Mouse (Mus musculus): Measurements from ENCODE around the gene Gpm6a. TPM values are rescaled to one million over a fixed set of nuclear protein-coding genes. Genes with fewer than 3 reads are reported as not detected.

Gene Gpm6a
- polyA plus RNA-seq (2016; fragmentation: Nextera tagmentation; extraction: Ambion mirVana), result 6.3 and 11.3 TPM in 2 replicates

GRCm38 (mm10) chr8:54954741-54955455 lies at the start of gene Gpm6a:
Gene Gpm6a (plus strand): TSS chr8:54954843.
- 36% methylated on average over 13 of the region's 13 CpGs for WGBS
- H3K4me3 ChIP-seq, result peak within 1 kb of the TSS; percentile 27; the same call in 1 of the 2 replicates
- DNase-seq (ENCODE audit: low spot score), result no peak
- H3K27ac ChIP-seq, result no peak within 1 kb of the TSS
- no peaks in the 10 kb centered on the region for H3K4me1 ChIP-seq
- H3K9me3 ChIP-seq, result no peaks in the 10 kb centered on the region
- no peaks in the 10 kb centered on the region for H3K27me3 ChIP-seq (ENCODE audit: insufficient read depth, poor library complexity, severe bottlenecking)
- no peaks in the 10 kb centered on the region for H3K36me3 ChIP-seq

DNA sequence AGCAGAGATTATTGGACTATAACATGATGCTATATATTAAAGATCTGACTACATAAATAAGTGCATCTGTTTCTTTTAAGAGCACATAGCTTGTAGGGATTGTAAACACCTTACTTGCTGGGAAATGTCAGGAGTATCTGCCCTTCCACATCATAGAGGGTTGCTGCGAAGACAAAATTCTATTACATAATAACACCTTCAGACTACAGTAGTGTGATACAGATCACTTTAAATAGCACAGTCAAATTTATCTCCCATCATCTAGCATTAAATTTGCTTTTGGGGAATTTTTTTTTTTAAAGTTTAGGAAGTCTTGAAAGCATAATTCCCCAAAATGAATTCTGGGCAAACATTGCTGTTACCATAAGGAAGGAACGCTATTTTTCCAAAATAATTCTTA lies 41.8 kb upstream of the Gpm6a start:
- Histone ChIP-seq H3K27ac (no peak overlapping the region), H3K4me3 (no peak overlapping the region), H3K27me3 (ENCODE audit: insufficient read depth, poor library complexity, severe bottlenecking) (no peaks in the 10 kb centered on the region), H3K9me3 (no peaks in the 10 kb centered on the region), H3K4me1 (peaks cover 3% of the 10 kb centered on the region; the same call in 1 of the 2 replicates), H3K36me3 (no peaks in the 10 kb centered on the region)
- 85% methylated on average over 2 of the region's 2 CpGs for WGBS
- DNase-seq (ENCODE audit: low spot score), result no peak

DNA sequence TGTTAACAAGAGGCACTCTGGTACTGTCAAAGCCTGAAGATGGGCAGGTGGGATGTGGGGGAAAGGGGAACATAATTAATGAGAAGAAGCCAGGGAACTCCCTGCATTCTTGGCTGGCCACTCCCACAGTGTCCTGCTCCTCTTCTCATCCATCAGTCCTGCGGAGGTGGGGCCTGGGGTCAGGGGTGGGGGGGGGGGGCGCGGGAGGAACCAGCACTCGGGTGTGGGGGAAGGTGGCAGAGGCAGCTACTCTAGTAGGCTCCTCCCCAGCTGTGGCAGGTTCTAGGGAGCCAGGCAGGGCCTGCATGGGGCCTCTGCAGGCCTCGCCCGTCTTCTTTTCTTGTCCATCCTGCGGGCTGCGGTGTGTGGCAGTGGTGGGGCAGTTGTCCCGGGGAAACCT lies 36.9 kb upstream of the Gpm6a start:
- H3K4me3 ChIP-seq, result no peak overlapping the region
- no peak for DNase-seq (ENCODE audit: low spot score)
- 83% methylated on average over 5 of the region's 9 CpGs for WGBS
- H3K27ac ChIP-seq, result 0 out of 2 replicates have a peak overlapping the region, but pooled peaks have one; percentile 33
- peaks cover 4% of the 10 kb centered on the region; the same call in 1 of the 2 replicates for H3K4me1 ChIP-seq
- H3K9me3 ChIP-seq, result no peaks in the 10 kb centered on the region
- H3K27me3 ChIP-seq (ENCODE audit: insufficient read depth, poor library complexity, severe bottlenecking), result no peaks in the 10 kb centered on the region
- no peaks in the 10 kb centered on the region for H3K36me3 ChIP-seq

DNA sequence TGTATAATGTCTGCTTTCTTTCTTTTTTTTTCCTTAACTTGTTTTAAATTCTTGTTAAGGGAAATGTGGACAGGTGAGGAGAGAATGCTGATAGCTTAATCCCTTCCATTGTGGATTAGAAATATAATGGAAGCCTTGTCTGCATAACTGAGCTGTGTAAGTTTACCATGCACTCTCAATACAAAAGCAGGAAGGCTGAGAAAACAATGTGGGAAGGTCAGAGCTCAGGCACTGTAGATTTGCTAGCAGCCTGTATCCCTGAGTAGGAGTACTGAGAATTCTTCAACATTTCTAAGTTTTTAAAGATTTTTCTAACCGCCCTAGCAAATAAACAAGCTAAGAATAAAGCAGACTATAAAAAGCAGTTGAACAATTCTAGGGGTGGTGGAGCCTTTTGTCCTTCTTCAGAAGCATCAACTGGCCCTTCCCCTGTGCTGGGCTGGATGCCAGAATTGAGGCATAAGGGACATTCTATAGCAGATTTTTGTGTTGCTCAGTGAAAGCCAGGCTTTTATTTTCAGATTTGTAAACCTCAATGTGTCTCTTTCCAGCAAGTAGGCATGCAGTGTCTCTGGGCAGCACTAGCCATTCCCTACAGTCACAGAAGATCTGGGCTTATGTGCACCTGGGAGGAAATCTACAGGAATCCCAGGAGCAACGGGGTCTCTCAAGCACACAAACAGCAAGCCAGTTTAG lies 32.3 kb upstream of the Gpm6a start:
- H3K36me3 ChIP-seq, result no peaks in the 10 kb centered on the region
- 64% methylated on average over 2 of the region's 2 CpGs for WGBS
- peaks cover 4% of the 10 kb centered on the region; the same call in 1 of the 2 replicates for H3K4me1 ChIP-seq
- no peak for DNase-seq (ENCODE audit: low spot score)
- H3K4me3 ChIP-seq, result no peak overlapping the region
- no peak overlapping the region for H3K27ac ChIP-seq
- no peaks in the 10 kb centered on the region for H3K27me3 ChIP-seq (ENCODE audit: insufficient read depth, poor library complexity, severe bottlenecking)
- H3K9me3 ChIP-seq, result no peaks in the 10 kb centered on the region

- WGBS, result 80% methylated on average over 3 of the region's 3 CpGs
- DNase-seq (ENCODE audit: low spot score), result no peak
Measured at GRCm38 (mm10) chr8:54924936-54925335, 29.7 kb upstream of the Gpm6a start.

GRCm38 (mm10) chr8:54932306-54932705 lies 22.3 kb upstream of the Gpm6a start:
- no peaks in the 10 kb centered on the region for H3K4me1 ChIP-seq
- H3K9me3 ChIP-seq, result no peaks in the 10 kb centered on the region
- H3K36me3 ChIP-seq, result no peaks in the 10 kb centered on the region
- H3K27ac ChIP-seq, result no peak overlapping the region
- H3K27me3 ChIP-seq (ENCODE audit: insufficient read depth, poor library complexity, severe bottlenecking), result no peaks in the 10 kb centered on the region
- WGBS, result 78% methylated on average over 2 of the region's 2 CpGs
- no peak for DNase-seq (ENCODE audit: low spot score)
- H3K4me3 ChIP-seq, result no peak overlapping the region

More at GRCm38 (mm10) chr8:54924936-54925335, 29.7 kb upstream of the Gpm6a start:
- Histone ChIP-seq H3K4me3 (no peak overlapping the region), H3K4me1 (no peaks in the 10 kb centered on the region), H3K36me3 (no peaks in the 10 kb centered on the region), H3K9me3 (no peaks in the 10 kb centered on the region), H3K27me3 (ENCODE audit: insufficient read depth, poor library complexity, severe bottlenecking) (no peaks in the 10 kb centered on the region), H3K27ac (no peak overlapping the region)

DNA sequence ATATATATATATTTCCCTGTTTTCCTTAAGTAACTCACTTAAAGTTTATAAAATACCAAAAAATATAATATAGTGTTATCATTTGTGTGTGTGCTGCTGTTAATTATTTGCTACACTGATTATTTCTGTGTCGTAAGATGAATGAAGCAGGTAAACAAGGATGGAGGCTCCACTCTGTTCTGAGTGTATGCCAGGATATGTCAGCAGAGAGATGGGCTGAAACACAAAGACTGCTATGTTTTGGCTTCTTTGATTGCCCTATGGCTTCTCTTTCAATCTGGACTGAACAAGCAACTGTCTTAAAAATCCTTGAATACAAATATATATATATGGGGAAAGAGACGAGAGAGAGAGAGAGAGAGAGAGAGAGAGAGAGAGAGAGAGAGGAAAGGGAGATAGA lies 1.3 kb upstream of the Gpm6a start:
- H3K36me3 ChIP-seq, result no peaks in the 10 kb centered on the region
- no peaks in the 10 kb centered on the region for H3K9me3 ChIP-seq
- H3K4me1 ChIP-seq, result no peaks in the 10 kb centered on the region
- DNase-seq (ENCODE audit: low spot score), result no peak
- no peaks in the 10 kb centered on the region for H3K27me3 ChIP-seq (ENCODE audit: insufficient read depth, poor library complexity, severe bottlenecking)
- WGBS, result 80% methylated on average over 2 of the region's 2 CpGs
- H3K27ac ChIP-seq, result no peak overlapping the region
- no peak overlapping the region for H3K4me3 ChIP-seq

- Histone ChIP-seq H3K27ac (no peak overlapping the region), H3K4me3 (no peak overlapping the region), H3K36me3 (no peaks in the 10 kb centered on the region), H3K9me3 (no peaks in the 10 kb centered on the region), H3K4me1 (no peaks in the 10 kb centered on the region), H3K27me3 (ENCODE audit: insufficient read depth, poor library complexity, severe bottlenecking) (no peaks in the 10 kb centered on the region)
- no peak for DNase-seq (ENCODE audit: low spot score)
- 67% methylated on average over 6 of the region's 6 CpGs for WGBS
Measured at GRCm38 (mm10) chr8:54954030-54954429, 613 bp upstream of the Gpm6a start.

GRCm38 (mm10) chr8:54955456-54955800 lies 785 bp downstream of the Gpm6a start:
- no peaks in the 10 kb centered on the region for H3K27me3 ChIP-seq (ENCODE audit: insufficient read depth, poor library complexity, severe bottlenecking)
- H3K4me1 ChIP-seq, result no peaks in the 10 kb centered on the region
- DNase-seq (ENCODE audit: low spot score), result no peak
- WGBS, result 80% methylated on average over 3 of the region's 3 CpGs
- no peak overlapping the region for H3K27ac ChIP-seq
- no peak overlapping the region for H3K4me3 ChIP-seq
- H3K9me3 ChIP-seq, result no peaks in the 10 kb centered on the region
- H3K36me3 ChIP-seq, result no peaks in the 10 kb centered on the region

GRCm38 (mm10) chr8:54955935-54956573 lies 1.4 kb downstream of the Gpm6a start:
- no peak overlapping the region for H3K27ac ChIP-seq
- no peaks in the 10 kb centered on the region for H3K9me3 ChIP-seq
- no peak overlapping the region for H3K4me3 ChIP-seq
- no peaks in the 10 kb centered on the region for H3K27me3 ChIP-seq (ENCODE audit: insufficient read depth, poor library complexity, severe bottlenecking)
- no peak for DNase-seq (ENCODE audit: low spot score)
- WGBS, result 75% methylated on average over 6 of the region's 6 CpGs
- no peaks in the 10 kb centered on the region for H3K36me3 ChIP-seq
- H3K4me1 ChIP-seq, result no peaks in the 10 kb centered on the region

- Histone ChIP-seq H3K36me3 (no peaks in the 10 kb centered on the region), H3K27ac (no peak overlapping the region), H3K4me1 (no peaks in the 10 kb centered on the region), H3K27me3 (ENCODE audit: insufficient read depth, poor library complexity, severe bottlenecking) (no peaks in the 10 kb centered on the region), H3K9me3 (no peaks in the 10 kb centered on the region), H3K4me3 (no peak overlapping the region)
- 87% methylated on average over 3 of the region's 3 CpGs for WGBS
- no peak for DNase-seq (ENCODE audit: low spot score)
Measured at GRCm38 (mm10) chr8:54956787-54957186, 2.1 kb downstream of the Gpm6a start.

GRCm38 (mm10) chr8:54957506-54957905 lies 2.9 kb downstream of the Gpm6a start:
- Histone ChIP-seq H3K27ac (no peak overlapping the region), H3K9me3 (no peaks in the 10 kb centered on the region), H3K27me3 (ENCODE audit: insufficient read depth, poor library complexity, severe bottlenecking) (no peaks in the 10 kb centered on the region), H3K4me3 (no peak overlapping the region), H3K36me3 (no peaks in the 10 kb centered on the region), H3K4me1 (no peaks in the 10 kb centered on the region)
- 71% methylated on average over 3 of the region's 3 CpGs for WGBS
- DNase-seq (ENCODE audit: low spot score), result no peak

DNA sequence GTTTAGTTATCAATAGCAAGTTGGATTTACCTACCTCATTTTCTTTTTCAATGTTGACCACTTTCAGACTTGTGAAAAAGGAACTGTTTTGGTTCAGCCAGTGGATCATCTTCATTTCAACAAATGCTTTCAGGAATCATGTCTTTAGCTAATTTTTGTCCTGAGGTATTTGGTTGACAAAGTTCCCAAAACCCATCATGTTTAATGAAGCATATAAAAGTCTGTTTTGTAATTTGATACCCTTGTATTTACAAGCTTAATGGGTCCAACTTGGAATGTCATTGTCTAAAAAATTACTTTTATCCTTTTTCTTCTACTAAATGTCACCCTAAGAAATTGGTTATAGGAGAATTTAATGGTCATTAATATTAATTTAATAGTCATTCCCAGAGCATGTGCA lies 6.9 kb downstream of the Gpm6a start:
- no peaks in the 10 kb centered on the region for H3K36me3 ChIP-seq
- H3K27ac ChIP-seq, result no peak overlapping the region
- H3K4me3 ChIP-seq, result no peak overlapping the region
- no peak for DNase-seq (ENCODE audit: low spot score)
- H3K9me3 ChIP-seq, result no peaks in the 10 kb centered on the region
- no peaks in the 10 kb centered on the region for H3K4me1 ChIP-seq
- no peaks in the 10 kb centered on the region for H3K27me3 ChIP-seq (ENCODE audit: insufficient read depth, poor library complexity, severe bottlenecking)
